Mouse (Mus musculus) liver, adult 2 months (tissue): ENCODE results near the gene Sema6b. TPM values are rescaled to one million over a fixed set of nuclear protein-coding genes. Genes with fewer than 3 reads are reported as not detected.

Experiments
- DNase-seq: peaks from one replicate; pipeline ENCODE4 v3.0.0-alpha.2; 2011; ENCODE audit warnings: low read depth, low spot score; ENCODE audit errors: extremely low read depth
- H3K27ac ChIP-seq: fragments of 200-500 bp; replicated peaks from 2 replicates; pipeline ENCODE4 v1.5.1; 2012; ENCODE audit warnings: low read depth, mild to moderate bottlenecking, control low read depth, inconsistent platforms, low read length; ENCODE audit not compliant: insufficient read depth
- H3K27me3 ChIP-seq: fragments of 200-500 bp; 2 replicates; pipeline ENCODE4 v1.6.1; 2012; ENCODE audit warnings: mild to moderate bottlenecking, moderate library complexity, low read length, inconsistent platforms; ENCODE audit not compliant: control insufficient read depth, insufficient read depth
- H3K36me3 ChIP-seq: fragments of 200-500 bp; 2 replicates; pipeline ENCODE4 v1.6.1; 2012; ENCODE audit warnings: low read length, inconsistent platforms; ENCODE audit not compliant: control insufficient read depth, insufficient read depth
- H3K4me1 ChIP-seq: fragments of 200-500 bp; 2 replicates; pipeline ENCODE4 v1.6.1; 2011; ENCODE audit warnings: low read length; ENCODE audit not compliant: control insufficient read depth, insufficient read depth
- H3K4me3 ChIP-seq: fragments of 200-500 bp; 2 replicates; pipeline ENCODE4 v1.5.1; 2011; ENCODE audit warnings: low read depth, mild to moderate bottlenecking, control low read depth, low read length, moderate library complexity; ENCODE audit not compliant: insufficient read depth
- H3K79me2 ChIP-seq: fragments of 200-500 bp; 2 replicates; pipeline ENCODE4 v1.6.1; 2012; ENCODE audit warnings: inconsistent platforms, mild to moderate bottlenecking, low read length, moderate library complexity; ENCODE audit not compliant: control insufficient read depth, insufficient read depth
- H3K9ac ChIP-seq: fragments of 200-500 bp; 2 replicates; pipeline ENCODE4 v1.6.1; 2012; ENCODE audit warnings: low read depth, mild to moderate bottlenecking, control low read depth, inconsistent platforms, low read length
- CTCF ChIP-seq: fragments of 200-500 bp; IDR thresholded peaks from 2 replicates; pipeline ENCODE4 v1.5.1; 2011; ENCODE audit warnings: low read depth, low read length, control low read depth
- POLR2A ChIP-seq: fragments of 200-500 bp; IDR thresholded peaks from 2 replicates; pipeline ENCODE4 v1.6.1; 2011; ENCODE audit warnings: low read length, control low read depth; ENCODE audit not compliant: insufficient read depth; ENCODE audit errors: extremely low read depth
- WGBS: fragments of 180-500 bp; shearing (Covaris S2); methylation state at CpG from one replicate; pipeline ENCODE4 v1.1.7; 2018; 5-methylcytosine and 5-hydroxymethylcytosine counted together
- polyA plus RNA-seq: library from polyadenylated mRNA; depleted of rRNA; stranded (reverse); fragments of >200 nt; gene quantifications from 2 replicates; pipeline ENCODE4 v1.2.3, GENCODE M21; 2012
- total RNA-seq: library from RNA; depleted of rRNA; stranded (reverse); fragments of >200 nt; gene quantifications from 2 replicates; pipeline ENCODE4 v1.2.3, GENCODE M21; 2014

Sema6b gene
- total and polyA plus RNA-seq, 2 experiments: 1.3 to 3.9 TPM

DNA sequence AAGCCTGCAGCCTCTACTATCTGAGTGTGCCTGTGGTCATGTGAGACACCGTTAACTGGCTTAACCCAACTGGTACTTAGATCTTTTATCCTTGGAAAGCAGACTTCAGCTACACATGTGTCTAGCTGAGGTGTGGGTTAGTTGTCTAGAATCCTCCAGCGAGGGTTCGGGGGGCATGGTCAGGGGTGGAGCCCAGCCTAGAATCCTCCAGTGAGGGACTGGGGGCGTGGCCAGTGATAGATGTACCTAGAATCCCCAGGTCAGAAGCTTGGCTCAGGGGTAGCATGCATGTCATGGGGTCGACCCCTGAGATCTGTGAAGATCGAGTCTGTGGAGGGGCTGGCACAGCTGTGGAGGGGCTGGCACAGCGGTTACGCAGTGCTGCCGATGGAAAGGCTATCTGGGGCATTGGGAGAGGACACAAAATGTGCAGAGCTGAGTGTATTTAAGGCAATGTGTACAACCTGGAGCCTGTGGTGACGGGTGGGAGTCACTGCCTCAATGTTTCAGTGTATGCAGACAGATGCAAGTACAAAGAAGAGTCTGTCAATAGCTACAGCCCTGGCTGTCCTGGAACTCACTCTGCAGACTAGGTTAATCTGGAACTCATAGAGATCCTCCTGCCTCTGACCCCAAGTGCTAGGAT is 33.4 kb upstream of the Sema6b start:
- Histone ChIP-seq H3K27ac (no peak overlapping the region), H3K79me2 (peaks cover 3% of the 10 kb centered on the region; the same call in 1 of the 2 replicates), H3K27me3 (no peaks in the 10 kb centered on the region), H3K9ac (no peak overlapping the region), H3K36me3 (peaks cover 8% of the 10 kb centered on the region; the same call in 1 of the 2 replicates), H3K4me1 (peaks cover 27% of the 10 kb centered on the region), H3K4me3 (no peak overlapping the region)
- 73% methylated on average over 10 of the region's 10 CpGs for WGBS
- no peak for DNase-seq
- TF ChIP-seq CTCF (no peak), POLR2A (no peak)

DNA sequence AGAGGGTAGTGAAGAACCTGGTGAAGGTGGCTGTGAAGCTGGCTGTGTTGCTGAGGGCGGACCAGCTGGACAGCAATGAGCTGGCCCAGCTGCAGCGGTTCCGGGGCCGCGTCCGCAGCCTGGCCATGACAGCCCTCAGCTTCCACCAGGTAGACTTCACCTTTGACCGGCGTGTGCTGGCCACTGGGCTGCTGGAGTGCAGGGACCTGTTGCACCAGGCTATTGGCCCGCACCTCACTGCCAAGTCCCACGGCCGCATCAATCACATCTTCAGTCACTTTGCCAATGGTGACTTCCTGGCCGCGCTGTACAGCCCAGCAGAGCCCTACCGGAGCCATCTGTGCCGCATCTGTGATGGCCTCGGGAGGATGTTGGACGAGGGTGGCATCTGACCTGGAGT is 31.7 kb upstream of the Sema6b start:
- 24% methylated on average over 17 of the region's 17 CpGs for WGBS
- H3K4me1 ChIP-seq: peaks cover 39% of the 10 kb centered on the region
- TF ChIP-seq POLR2A: peak; percentile 41; the same call in 1 of the 2 replicates
- no peak for TF ChIP-seq CTCF
- H3K4me3 ChIP-seq: peak overlapping the region; percentile 3; the same call in 1 of the 2 replicates
- H3K36me3 ChIP-seq: peaks cover 7% of the 10 kb centered on the region; the same call in 1 of the 2 replicates
- H3K9ac ChIP-seq: peak overlapping the region; percentile 51
- H3K27ac ChIP-seq: peak overlapping the region; percentile 91
- peak; percentile 93 for DNase-seq
- H3K79me2 ChIP-seq: peaks cover 14% of the 10 kb centered on the region
- H3K27me3 ChIP-seq: no peaks in the 10 kb centered on the region

DNA sequence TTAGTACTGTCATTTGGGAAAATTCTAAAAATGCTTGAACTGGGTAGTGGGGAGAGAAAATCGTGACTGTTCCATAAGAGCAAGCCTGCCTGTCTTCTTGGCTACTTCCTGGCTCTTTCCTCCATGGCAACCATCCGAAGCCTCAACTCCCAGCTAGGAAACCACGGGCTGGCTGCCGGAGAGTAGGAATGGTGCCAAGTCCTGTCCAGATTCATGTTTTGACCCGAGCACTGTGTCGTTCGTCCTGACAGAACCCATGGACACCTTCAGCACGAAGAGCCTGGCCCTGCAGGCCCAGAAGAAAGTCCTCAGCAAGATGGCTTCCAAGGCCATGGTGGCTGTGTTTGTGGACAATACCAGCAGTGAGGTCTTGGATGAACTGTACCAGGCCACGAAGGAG is 31.3 kb upstream of the Sema6b start:
- 22% methylated on average over 9 of the region's 9 CpGs for WGBS
- DNase-seq: peak; percentile 73
- TF ChIP-seq POLR2A (no peak), CTCF (no peak)

DNA sequence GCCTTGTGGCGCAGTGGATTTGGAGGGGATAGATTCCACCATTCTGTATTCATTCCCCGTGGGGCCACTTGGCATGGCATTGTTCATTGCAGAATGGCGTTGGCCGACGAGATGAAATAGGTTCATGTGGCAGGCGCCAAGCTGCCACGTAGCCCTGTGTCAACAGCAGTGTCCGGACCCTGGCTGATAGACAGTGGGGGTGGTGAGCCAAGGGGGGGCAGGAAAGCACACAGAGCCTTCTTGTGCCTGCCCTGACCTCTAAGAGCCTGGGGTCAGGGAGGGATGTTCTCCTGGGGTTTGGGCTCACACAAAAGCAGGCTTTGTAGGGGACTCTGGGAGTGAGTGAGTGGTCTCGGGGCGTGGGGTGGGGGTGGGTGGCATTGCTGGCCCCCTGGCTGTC is 30.5 kb upstream of the Sema6b start:
- DNase-seq: peak; percentile 87
- Histone ChIP-seq H3K27me3 (no peaks in the 10 kb centered on the region), H3K27ac (peak overlapping the region; percentile 91), H3K9ac (peak overlapping the region; percentile 31), H3K36me3 (peaks cover 3% of the 10 kb centered on the region; the same call in 1 of the 2 replicates), H3K4me1 (peaks cover 44% of the 10 kb centered on the region), H3K4me3 (no peak overlapping the region), H3K79me2 (peaks cover 16% of the 10 kb centered on the region)
- TF ChIP-seq POLR2A: no peak
- 0 out of 2 replicates have a peak, but pooled peaks have one; percentile 5 for TF ChIP-seq CTCF
- 43% methylated on average over 10 of the region's 10 CpGs for WGBS

More for the DNA sequence above, 31.3 kb upstream of the Sema6b start:
- H3K4me3 ChIP-seq: peak overlapping the region; percentile 3; the same call in 1 of the 2 replicates
- peak overlapping the region; percentile 91 for H3K27ac ChIP-seq
- H3K4me1 ChIP-seq: peaks cover 40% of the 10 kb centered on the region
- peak overlapping the region; percentile 51 for H3K9ac ChIP-seq
- no peaks in the 10 kb centered on the region for H3K27me3 ChIP-seq
- H3K36me3 ChIP-seq: peaks cover 7% of the 10 kb centered on the region; the same call in 1 of the 2 replicates
- H3K79me2 ChIP-seq: peaks cover 16% of the 10 kb centered on the region

DNA sequence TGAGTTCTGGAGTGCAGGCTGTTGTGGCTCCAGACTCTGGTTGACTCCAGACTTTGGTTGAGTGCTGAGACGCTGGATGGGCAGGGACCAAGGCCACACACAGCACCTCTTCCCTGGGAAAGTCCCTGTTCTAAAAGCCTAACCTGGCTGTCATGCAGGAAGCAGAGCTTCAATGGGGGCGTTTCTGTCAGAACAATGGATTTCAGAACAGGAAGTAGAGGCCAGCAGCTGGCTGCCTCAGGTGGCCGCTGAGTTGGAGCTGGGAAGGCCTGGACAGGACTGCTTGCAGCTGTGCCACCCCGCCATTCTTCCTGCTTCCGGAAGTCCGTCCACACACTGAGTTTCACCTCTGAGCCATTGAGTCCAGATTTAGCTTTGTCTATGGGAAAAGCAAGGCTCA is 29.7 kb upstream of the Sema6b start:
- peaks cover 44% of the 10 kb centered on the region for H3K4me1 ChIP-seq
- H3K27me3 ChIP-seq: no peaks in the 10 kb centered on the region
- WGBS: 23% methylated on average over 6 of the region's 6 CpGs
- H3K9ac ChIP-seq: peak overlapping the region; percentile 9
- peak overlapping the region; percentile 91 for H3K27ac ChIP-seq
- peaks cover 3% of the 10 kb centered on the region; the same call in 1 of the 2 replicates for H3K36me3 ChIP-seq
- no peak for DNase-seq
- H3K79me2 ChIP-seq: peaks cover 16% of the 10 kb centered on the region
- no peak overlapping the region for H3K4me3 ChIP-seq
- TF ChIP-seq POLR2A (no peak), CTCF (no peak)

DNA sequence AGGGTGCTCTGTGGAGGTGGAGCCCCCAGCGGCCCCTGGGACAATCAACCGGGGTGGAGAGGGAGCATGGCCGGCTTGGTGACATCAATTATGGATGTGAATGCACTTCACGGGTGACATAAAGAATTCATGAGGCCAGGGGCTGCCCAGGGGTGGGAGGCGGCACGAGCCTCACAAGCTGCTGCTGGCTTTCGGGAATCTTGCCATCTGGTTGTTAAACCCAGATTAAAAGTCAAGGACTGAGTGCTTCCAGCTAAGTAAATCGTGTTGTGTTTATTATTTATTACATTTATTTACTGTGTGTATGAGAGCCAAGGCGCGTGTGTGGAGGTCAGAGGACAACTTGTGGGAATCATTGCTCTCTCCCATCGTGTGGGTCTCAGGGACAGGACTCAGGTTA is 25.5 kb upstream of the Sema6b start:
- WGBS: 31% methylated on average over 11 of the region's 11 CpGs
- Histone ChIP-seq H3K36me3 (no peaks in the 10 kb centered on the region), H3K79me2 (peaks cover 14% of the 10 kb centered on the region), H3K4me3 (peak overlapping the region; percentile 5; the same call in 1 of the 2 replicates), H3K4me1 (peaks cover 37% of the 10 kb centered on the region), H3K27me3 (no peaks in the 10 kb centered on the region), H3K9ac (peak overlapping the region; percentile 37; the same call in 1 of the 2 replicates), H3K27ac (peak overlapping the region; percentile 72)
- TF ChIP-seq POLR2A (no peak), CTCF (no peak)
- DNase-seq: peak; percentile 92
